Mouse (Mus musculus): Measurements from ENCODE around the gene Naxe. TPM values are rescaled to one million over a fixed set of nuclear protein-coding genes. Genes with fewer than 3 reads are reported as not detected.

The Naxe gene
- 1.2 and 2.1 TPM in 2 replicates for polyA plus RNA-seq (2012)

DNA sequence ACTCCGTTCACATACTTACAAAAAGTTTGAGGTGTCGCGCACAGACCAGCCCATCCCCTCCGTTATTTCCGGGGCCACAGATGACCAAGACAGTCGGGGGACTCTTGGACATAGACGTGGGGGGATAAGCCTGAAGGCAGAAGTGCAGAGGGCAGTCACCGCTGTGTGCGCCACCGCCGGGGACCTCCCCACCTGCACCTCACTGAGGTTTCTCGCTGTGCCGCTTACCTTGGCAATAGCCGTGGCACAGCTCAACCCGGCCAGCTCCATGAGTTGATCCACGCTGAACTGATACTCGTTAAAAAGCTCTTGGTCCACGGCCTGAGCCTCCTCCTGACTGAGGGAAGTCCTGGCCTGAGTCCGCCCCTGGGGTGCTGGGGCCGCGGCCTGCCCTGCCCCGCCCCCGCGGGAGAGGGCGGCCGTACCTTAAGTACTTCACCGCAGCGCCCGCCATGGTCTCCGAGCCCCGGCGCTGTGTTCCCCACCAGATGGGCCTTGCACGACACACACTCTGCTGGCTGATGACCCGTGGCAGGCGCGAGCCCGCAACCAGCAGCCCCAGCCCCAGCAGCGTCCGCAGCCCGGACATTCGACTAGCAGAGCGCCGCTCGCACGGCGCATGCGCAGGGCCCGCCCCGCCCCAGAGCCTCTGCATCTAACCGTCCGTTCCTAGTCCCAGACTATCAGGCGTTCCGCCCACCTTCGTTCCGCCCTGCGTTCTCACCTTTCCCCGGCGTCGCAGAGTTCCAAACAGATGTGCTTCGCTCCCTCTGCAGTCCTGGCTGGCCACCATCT, at the start of gene Naxe:
TSS of gene Naxe (minus strand) at position 594 of the 795 bp plus-strand sequence.
- no peak for TF ChIP-seq GATA1 (IDR thresholded peaks at IDR 0.05; ENCODE audit: low read length)

DNA sequence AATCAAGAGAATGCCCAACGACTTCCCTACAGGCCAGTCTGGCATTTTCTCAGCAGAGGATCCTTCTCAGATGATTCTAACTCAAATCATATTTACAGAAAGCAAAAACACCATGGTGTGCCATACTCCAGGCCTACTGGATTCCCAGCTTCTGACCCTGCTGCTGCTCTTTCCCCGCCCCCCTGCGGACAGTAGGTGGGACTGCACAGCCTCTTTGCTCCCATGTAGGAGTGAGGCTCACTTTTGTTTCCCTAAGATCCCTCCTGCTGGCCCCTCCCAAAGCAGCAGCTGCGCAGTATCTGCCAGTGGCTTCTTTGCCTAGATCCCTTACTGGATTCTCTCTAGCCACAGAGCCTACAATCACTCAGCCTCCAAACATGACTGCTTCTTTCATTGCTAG, 47.8 kb upstream of the Naxe start:
- no peak for TF ChIP-seq TAL1 (IDR thresholded peaks at IDR 0.05; ENCODE audit: low read length)
- TF ChIP-seq GATA1 (IDR thresholded peaks at IDR 0.05; ENCODE audit: low read length) = no peak
- Histone ChIP-seq H3K9me3 (ENCODE audit: control insufficient read depth, low read length) (no peaks in the 10 kb centered on the region), H3K27me3 (ENCODE audit: control insufficient read depth) (no peaks in the 10 kb centered on the region), H3K4me1 (ENCODE audit: control insufficient read depth) (no peaks in the 10 kb centered on the region), H3K36me3 (ENCODE audit: control insufficient read depth) (peaks cover 95% of the 10 kb centered on the region), H3K4me3 (replicated peaks) (no peak overlapping the region)

More for the DNA sequence above, at the start of gene Naxe:
- Histone ChIP-seq H3K4me3 (replicated peaks) (peak within 1 kb of the TSS; percentile 90), H3K36me3 (ENCODE audit: control insufficient read depth) (peaks cover 36% of the 10 kb centered on the region), H3K27me3 (ENCODE audit: control insufficient read depth) (no peaks in the 10 kb centered on the region), H3K4me1 (ENCODE audit: control insufficient read depth) (peaks cover 22% of the 10 kb centered on the region), H3K9me3 (ENCODE audit: control insufficient read depth, low read length) (no peaks in the 10 kb centered on the region)

DNA sequence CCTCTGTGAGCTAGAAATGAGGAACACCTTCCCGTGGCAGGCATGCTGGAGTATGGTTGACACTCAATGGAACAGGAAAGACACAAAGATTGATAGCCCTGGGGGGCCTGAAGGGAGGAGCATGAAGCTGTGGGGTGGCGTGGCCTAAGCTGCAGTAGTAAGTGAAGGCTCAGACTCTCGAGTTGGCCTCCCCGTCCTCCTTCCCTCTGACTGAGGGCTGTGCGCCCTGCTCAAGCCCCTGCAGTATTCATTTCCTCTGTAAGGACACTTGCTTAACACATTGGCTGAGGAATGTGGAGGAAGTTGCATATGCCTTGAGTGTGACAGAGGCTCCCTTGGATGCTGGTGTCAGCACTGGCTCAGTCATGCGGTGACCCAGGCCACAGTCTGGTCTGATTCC, 44.3 kb upstream of the Naxe start:
- TF ChIP-seq TAL1 (IDR thresholded peaks at IDR 0.05; ENCODE audit: low read length) (no peak), GATA1 (IDR thresholded peaks at IDR 0.05; ENCODE audit: low read length) (no peak)
- Histone ChIP-seq H3K4me1 (ENCODE audit: control insufficient read depth) (no peaks in the 10 kb centered on the region), H3K9me3 (ENCODE audit: control insufficient read depth, low read length) (no peaks in the 10 kb centered on the region), H3K4me3 (replicated peaks) (no peak overlapping the region), H3K36me3 (ENCODE audit: control insufficient read depth) (peaks cover 92% of the 10 kb centered on the region), H3K27me3 (ENCODE audit: control insufficient read depth) (no peaks in the 10 kb centered on the region)

DNA sequence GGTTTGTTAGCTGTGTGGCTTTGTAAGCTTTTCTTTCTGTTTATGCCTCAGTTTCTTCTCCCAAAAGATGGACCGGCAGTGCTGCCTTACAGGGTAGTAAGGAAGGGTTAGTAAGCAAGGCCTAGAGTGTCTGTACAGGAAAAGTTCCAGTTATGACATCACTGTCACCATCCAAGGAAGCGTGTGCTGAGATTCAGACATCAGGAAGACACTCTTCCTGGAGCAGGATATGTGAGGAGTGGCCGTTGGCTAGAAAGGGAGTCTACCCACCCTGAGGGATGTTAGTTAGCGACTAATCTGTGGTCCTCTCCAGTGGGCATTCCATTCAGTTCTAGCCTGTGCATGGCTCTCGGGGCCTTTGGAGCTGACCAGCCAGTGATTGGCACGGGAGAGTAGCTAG, 43.9 kb upstream of the Naxe start:
- H3K4me3 ChIP-seq (replicated peaks) = no peak overlapping the region
- TF ChIP-seq GATA1 (IDR thresholded peaks at IDR 0.05; ENCODE audit: low read length) (no peak), TAL1 (IDR thresholded peaks at IDR 0.05; ENCODE audit: low read length) (no peak)
- H3K9me3 ChIP-seq (ENCODE audit: control insufficient read depth, low read length) = no peaks in the 10 kb centered on the region
- H3K27me3 ChIP-seq (ENCODE audit: control insufficient read depth) = no peaks in the 10 kb centered on the region
- H3K36me3 ChIP-seq (ENCODE audit: control insufficient read depth) = peaks cover 92% of the 10 kb centered on the region
- H3K4me1 ChIP-seq (ENCODE audit: control insufficient read depth) = no peaks in the 10 kb centered on the region

DNA sequence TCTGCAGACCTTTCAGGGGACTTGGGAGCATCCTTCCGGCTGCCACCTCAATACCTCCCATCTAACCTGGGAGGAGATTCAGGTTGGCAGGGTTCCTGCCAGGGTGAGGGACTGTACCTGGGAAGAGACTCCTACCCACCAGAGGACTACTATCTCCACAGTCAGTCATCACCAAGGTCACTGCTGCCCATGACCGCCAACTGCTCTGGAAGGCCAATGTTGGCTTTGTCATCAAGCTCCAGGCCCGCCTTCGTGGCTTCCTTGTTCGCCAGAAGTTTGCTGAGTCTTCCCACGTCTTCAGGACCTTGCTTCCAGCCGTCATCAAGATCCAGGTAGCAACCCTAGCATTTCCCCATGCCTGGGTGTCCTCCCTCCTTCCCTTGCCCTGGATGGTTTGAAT, 43.4 kb upstream of the Naxe start:
- no peaks in the 10 kb centered on the region for H3K4me1 ChIP-seq (ENCODE audit: control insufficient read depth)
- peaks cover 93% of the 10 kb centered on the region for H3K36me3 ChIP-seq (ENCODE audit: control insufficient read depth)
- TF ChIP-seq GATA1 (IDR thresholded peaks at IDR 0.05; ENCODE audit: low read length) (no peak), TAL1 (IDR thresholded peaks at IDR 0.05; ENCODE audit: low read length) (no peak)
- no peaks in the 10 kb centered on the region for H3K9me3 ChIP-seq (ENCODE audit: control insufficient read depth, low read length)
- no peaks in the 10 kb centered on the region for H3K27me3 ChIP-seq (ENCODE audit: control insufficient read depth)
- H3K4me3 ChIP-seq (replicated peaks) = no peak overlapping the region

DNA sequence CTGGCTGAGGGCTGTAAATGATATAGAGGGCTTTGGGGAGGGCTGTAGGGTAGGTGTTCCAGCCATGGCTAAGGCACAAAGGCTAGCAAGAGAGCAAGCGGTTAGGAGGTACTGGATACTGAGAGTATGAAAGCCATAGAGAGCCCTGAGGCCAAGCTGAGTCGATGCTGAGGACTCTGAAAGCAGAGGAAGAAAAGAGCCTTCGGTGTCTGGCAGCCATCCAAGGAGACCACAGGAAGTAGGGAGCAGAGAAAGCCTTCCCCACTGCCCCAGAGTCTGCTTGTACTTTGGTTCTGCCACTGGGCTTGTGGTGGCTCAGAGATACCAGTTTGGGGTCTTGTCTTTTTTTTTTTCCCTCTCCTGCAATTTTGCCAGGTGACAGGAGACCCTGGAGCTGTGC, 42.0 kb upstream of the Naxe start:
- TF ChIP-seq TAL1 (IDR thresholded peaks at IDR 0.05; ENCODE audit: low read length) (no peak), GATA1 (IDR thresholded peaks at IDR 0.05; ENCODE audit: low read length) (no peak)
- Histone ChIP-seq H3K4me3 (replicated peaks) (no peak overlapping the region), H3K4me1 (ENCODE audit: control insufficient read depth) (no peaks in the 10 kb centered on the region), H3K27me3 (ENCODE audit: control insufficient read depth) (no peaks in the 10 kb centered on the region), H3K9me3 (ENCODE audit: control insufficient read depth, low read length) (no peaks in the 10 kb centered on the region), H3K36me3 (ENCODE audit: control insufficient read depth) (peaks cover 92% of the 10 kb centered on the region)

DNA sequence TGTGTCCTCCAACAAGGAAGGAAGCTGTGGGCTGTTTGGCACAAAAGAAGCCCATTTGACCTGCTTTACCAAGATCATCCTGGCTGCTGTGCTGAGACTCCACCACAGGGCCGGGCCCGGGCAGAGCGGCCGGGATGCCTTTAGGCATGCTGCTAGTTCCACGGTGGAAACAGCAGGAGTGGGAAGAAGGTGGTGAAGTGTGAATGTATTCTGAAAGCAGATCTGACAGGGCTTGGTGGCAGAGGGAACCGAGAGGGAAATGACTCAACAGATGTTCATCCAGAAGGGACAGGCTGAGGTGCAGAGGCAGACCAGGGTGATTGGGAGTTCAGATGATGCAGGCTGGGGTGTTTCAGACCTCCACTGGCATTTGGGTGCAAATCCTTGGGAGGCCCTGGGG, 39.4 kb upstream of the Naxe start:
- Histone ChIP-seq H3K36me3 (ENCODE audit: control insufficient read depth) (peaks cover 90% of the 10 kb centered on the region), H3K4me3 (replicated peaks) (no peak overlapping the region), H3K4me1 (ENCODE audit: control insufficient read depth) (no peaks in the 10 kb centered on the region), H3K27me3 (ENCODE audit: control insufficient read depth) (no peaks in the 10 kb centered on the region), H3K9me3 (ENCODE audit: control insufficient read depth, low read length) (no peaks in the 10 kb centered on the region)
- TF ChIP-seq TAL1 (IDR thresholded peaks at IDR 0.05; ENCODE audit: low read length) (no peak), GATA1 (IDR thresholded peaks at IDR 0.05; ENCODE audit: low read length) (no peak)

DNA sequence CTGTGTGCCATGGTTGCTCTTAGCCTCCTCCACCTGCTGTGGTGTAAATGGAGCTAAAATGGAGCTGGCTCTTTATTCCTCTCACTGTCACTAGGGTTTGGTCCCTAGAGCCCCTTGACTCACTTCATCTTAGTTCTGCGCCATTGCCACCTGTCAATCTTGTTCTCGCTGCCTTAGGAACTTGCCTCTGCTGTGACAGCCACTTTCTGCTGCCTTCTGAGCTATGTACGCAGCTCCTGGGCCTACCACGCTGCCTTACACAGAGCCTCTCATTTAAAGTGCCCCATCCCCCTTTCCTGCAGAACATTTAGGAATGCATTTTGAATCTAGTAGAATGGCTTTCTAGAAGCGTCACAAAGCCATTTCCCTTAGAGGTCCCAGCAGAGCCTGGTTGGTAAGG, 35.8 kb upstream of the Naxe start:
- Histone ChIP-seq H3K36me3 (ENCODE audit: control insufficient read depth) (peaks cover 95% of the 10 kb centered on the region), H3K9me3 (ENCODE audit: control insufficient read depth, low read length) (no peaks in the 10 kb centered on the region), H3K4me3 (replicated peaks) (no peak overlapping the region), H3K27me3 (ENCODE audit: control insufficient read depth) (no peaks in the 10 kb centered on the region), H3K4me1 (ENCODE audit: control insufficient read depth) (no peaks in the 10 kb centered on the region)
- no peak for TF ChIP-seq TAL1 (IDR thresholded peaks at IDR 0.05; ENCODE audit: low read length)
- TF ChIP-seq GATA1 (IDR thresholded peaks at IDR 0.05; ENCODE audit: low read length) = no peak

DNA sequence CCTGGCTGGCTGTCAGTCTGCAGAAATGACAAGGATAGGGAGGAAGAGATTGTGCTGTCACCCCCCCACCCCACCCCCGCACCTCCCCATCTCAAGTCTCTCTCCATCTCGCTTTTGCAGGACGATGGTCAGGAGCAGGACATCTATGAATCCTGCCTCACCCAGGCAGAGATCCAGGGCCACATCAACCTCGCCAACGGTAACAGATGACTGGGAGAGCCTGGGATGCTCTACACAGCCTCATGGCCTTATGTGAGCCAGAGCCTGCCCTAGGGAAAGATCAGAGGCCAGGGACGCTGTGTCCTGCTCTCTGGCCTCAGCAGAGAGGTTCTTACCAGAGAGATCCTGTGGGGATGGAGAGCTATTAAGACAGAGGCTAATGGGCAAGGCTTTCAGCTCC, 32.3 kb upstream of the Naxe start:
- no peak overlapping the region for H3K4me3 ChIP-seq (replicated peaks)
- no peaks in the 10 kb centered on the region for H3K9me3 ChIP-seq (ENCODE audit: control insufficient read depth, low read length)
- peaks cover 93% of the 10 kb centered on the region for H3K36me3 ChIP-seq (ENCODE audit: control insufficient read depth)
- no peak for TF ChIP-seq TAL1 (IDR thresholded peaks at IDR 0.05; ENCODE audit: low read length)
- no peak for TF ChIP-seq GATA1 (IDR thresholded peaks at IDR 0.05; ENCODE audit: low read length)
- H3K27me3 ChIP-seq (ENCODE audit: control insufficient read depth) = no peaks in the 10 kb centered on the region
- H3K4me1 ChIP-seq (ENCODE audit: control insufficient read depth) = no peaks in the 10 kb centered on the region

DNA sequence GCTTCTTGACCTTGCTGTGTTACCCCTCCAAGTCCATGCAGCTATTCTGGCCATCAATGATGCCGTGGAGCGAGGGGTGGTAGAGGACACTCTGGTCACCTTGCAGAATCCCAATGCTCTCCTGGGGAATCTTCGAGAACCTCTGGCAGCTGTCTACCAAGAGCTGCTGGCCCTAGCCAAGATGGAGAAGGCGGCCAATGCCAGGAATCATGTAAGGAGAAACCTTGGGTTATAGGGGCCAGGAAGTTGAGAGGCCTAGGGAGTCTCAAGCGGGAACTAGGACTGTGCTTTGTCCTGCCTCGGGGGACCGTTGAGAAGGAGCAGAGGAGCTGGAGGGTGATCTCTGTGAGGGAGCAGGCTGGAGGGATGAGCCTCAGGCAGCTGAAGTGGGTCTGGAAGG, 31.8 kb upstream of the Naxe start:
- Histone ChIP-seq H3K4me1 (ENCODE audit: control insufficient read depth) (no peaks in the 10 kb centered on the region), H3K9me3 (ENCODE audit: control insufficient read depth, low read length) (no peaks in the 10 kb centered on the region), H3K36me3 (ENCODE audit: control insufficient read depth) (peaks cover 92% of the 10 kb centered on the region), H3K4me3 (replicated peaks) (no peak overlapping the region), H3K27me3 (ENCODE audit: control insufficient read depth) (no peaks in the 10 kb centered on the region)
- TF ChIP-seq GATA1 (IDR thresholded peaks at IDR 0.05; ENCODE audit: low read length) = no peak
- no peak for TF ChIP-seq TAL1 (IDR thresholded peaks at IDR 0.05; ENCODE audit: low read length)

Measured in erythroblast, embryonic 14.5 days (primary cell).